Mouse (Mus musculus) embryo, embryonic 10 days (tissue): ENCODE data around the gene Lxn.

Experiments
- DNase-seq: peaks from one replicate; pipeline ENCODE4 v3.0.0-alpha.2; 2015; ENCODE audit warnings: low spot score

Gene Lxn

DNA sequence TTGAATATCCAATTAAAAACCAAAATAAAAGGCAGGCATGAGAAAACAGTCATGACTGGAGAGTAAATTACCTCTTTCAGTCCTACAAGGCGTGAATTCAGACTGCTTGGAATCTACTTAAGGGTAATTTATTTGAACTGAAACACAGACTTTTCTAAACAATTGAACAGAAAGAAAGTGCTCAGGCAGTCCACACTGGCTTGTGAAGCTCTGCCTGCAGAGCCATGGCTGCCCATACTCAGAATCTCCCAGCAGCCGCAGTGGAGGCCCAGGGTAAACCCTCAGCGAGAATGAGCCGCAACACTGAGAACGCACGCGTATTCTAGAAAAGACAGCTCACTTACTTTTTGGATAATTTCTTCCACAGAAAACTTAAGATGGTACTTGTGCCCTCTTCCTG lies 1.7 kb downstream of the Lxn start:
- no peak for DNase-seq

DNA sequence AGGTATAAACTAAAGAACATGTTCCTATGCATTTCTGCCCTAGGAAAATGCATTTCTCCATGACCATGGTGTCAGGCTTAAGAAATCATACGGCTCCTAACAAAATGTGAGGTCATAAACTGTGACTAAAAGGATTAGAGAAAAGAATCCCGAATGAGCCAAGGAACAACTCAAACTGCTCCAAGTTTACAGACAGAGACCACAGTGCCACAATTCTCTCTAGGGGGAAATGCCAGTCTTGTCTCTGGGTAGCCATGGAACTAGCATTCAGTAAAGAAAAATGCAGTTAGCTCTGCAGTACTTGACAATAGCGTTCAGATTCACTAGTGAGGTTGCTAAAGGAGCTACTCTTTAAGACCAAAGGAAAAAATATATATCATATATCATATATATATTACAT lies 3.8 kb downstream of the Lxn start:
- no peak for DNase-seq

DNA sequence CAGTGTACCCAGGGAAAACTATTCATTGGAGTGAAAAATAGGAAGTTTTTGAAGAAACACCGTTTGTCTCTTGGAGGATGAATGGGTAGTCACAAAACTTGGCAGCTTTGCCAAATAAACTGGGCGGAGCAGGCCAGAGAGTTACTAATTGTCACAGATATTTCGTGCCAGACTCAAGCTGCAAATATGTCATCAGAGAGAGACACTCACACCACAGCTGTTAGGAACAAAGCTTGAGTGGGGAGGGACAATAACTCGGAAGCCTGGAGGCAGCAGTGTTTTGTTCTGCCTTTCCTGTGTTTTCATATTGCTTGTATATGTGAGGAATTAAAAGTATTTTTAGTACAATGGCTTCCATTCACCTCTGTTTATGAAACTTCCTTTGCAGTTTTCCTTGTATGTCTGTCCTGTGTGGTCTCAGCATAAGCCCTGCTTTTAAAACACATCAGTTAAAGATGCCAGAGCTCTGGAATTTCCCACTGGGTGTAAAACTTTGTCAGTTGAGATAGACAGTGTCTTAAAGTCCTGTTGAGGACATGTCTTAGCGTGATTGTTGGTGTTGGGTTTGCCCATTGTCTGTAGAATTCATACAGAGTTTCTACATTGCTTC lies 13.0 kb downstream of the Lxn start:
- DNase-seq: no peak

DNA sequence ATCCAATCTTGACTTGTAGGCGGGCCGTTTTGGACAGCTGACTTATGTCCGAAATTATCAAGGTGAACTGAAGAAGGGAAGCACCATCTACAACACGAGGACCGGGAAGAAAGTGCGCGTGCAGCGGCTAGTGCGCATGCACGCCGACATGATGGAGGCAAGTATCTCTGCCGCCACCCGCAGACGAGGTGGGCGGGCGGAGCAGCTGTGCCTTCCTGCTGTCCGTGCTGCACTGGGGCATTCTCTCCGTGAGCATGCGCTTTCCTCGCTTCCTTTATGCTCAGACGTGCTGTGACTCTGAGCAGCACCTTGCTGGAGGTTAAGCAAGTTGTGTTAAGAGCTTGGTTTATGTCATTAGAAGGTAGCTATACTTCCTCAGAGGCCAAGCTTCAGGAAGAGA lies 14.1 kb downstream of the Lxn start:
- DNase-seq: no peak

DNA sequence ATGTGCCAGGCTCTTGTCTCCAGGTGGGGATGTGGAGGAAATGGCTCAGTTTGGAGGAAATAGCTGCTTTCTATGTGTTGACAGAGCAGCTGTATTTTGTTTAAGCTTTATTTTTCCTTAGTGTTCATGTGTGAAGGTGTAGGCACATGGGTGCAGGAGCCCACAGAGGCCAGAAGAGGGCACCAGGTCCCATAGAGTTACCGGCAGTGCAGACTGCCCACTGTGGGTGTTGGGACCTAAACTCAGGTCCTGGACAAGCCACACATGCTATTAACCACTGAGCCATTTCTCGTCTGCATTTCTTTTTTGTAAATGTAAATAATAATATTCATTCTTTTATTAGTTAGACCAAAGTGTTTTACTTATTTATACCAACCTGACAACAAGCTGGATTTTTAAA lies 16.6 kb downstream of the Lxn start:
- DNase-seq: no peak

DNA sequence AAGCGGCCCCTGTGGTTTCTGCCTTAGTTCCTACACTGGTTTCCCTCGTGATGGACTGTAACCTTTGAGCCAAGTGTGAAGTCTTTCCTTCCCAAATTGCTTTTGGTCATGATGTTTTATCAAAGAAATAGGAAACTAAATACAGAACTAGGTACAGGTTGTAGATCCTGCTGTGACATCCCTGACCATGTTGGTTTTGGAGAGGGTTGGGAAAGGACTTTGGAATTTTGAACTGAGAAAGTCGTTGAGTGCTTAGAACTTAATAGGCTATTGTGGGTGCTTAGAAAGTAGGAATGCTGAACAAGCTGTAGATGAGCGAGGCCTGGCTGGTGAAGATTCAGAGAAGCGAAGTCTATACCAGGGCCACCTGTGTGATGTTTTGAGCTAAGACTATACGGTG lies 29.7 kb downstream of the Lxn start:
- no peak for DNase-seq

DNA sequence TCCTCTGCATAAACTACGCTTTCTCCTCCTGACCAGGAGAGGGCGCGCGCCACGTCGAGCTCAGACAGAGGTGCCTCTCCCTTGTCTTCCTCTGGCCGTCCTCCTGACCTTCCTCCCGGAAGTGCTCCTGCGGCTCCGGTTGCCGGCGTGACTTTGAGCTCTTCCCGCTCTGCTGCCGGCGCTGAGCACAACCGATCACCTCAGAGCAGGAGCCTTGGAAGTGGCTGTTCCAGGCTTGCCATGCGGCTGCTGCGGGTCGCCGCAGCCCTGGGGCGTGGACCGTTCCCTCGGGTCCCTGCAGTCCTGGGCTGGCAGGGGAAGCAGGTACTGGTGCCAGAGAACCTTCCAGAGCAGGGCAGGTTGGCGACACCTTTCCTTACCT lies 33.7 kb downstream of the Lxn start, which contains the start of gene Gfm1:
TSS of gene Gfm1 (plus strand) at position 98 of the 382 bp plus-strand sequence.
- DNase-seq: peak; percentile 93

DNA sequence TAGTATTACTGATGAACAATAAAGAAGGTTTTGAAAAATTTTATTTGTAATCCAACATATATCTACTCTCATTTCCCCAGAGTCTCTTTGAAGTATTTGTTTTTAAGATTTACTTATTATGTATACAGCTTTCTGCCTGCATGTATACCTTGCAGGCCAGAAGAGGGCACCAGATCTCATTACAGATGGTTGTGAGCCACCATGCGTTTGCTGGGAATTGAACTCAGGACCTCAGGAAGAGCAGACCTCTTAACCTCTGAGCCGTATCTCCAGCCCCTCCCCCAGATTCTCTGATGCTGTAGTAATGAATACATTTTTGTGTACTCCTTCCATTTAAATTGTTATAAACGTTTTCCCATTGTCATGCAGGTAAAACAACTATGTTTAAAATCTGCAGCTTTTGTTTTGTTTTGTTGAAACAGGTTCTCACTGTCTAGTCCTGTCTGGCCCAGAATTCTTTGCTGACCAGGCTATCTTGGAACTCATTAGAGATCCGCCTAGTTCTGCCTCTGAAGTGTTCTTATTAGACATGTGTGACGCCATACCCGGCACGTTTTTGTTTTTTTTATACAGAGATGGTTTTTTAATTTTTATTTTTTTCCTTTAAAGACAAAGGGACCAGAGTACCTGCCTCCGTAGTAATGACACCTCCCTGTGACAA lies 34.3 kb downstream of the Lxn start:
- no peak for DNase-seq
